Mouse (Mus musculus): ENCODE data around the gene Gm43517. TPM values are rescaled to one million over a fixed set of nuclear protein-coding genes. Genes with fewer than 3 reads are reported as not detected.

The Gm43517 gene
- polyA plus RNA-seq, 1 experiment from 2014 or later: not detected

DNA sequence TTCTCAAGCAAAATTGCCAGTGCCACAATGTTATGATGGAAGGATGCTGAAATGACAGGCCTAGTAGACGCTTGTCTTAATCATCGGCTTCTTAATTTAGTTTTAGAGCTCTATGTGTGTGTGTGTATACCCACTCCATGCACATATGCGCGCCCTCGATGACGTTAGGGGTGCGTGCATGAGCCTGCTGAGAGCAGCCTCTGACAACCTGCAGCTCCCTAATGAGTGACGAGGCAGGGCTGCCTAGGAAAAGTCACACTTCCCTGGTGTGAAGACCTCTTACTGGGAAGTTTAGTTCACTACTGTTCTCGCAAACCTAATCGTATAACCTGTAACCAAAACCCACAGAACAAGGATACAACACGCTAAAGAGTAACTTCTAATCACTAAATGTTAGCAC lies 5.5 kb upstream of the Gm43517 start:
- Histone ChIP-seq H3K4me1 (replicated peaks) (peaks cover 13% of the 10 kb centered on the region), H3K36me3 (no peaks in the 10 kb centered on the region), H3K27ac (replicated peaks) (no peak overlapping the region), H3K9ac (no peak overlapping the region), H3K4me3 (no peak overlapping the region), H3K9me3 (no peaks in the 10 kb centered on the region), H3K4me2 (no peak overlapping the region), H3K27me3 (peaks cover 97% of the 10 kb centered on the region)
- WGBS: 1% methylated on average over 11 of the region's 11 CpGs
- no peak for ATAC-seq (ENCODE audit: low read depth)

DNA sequence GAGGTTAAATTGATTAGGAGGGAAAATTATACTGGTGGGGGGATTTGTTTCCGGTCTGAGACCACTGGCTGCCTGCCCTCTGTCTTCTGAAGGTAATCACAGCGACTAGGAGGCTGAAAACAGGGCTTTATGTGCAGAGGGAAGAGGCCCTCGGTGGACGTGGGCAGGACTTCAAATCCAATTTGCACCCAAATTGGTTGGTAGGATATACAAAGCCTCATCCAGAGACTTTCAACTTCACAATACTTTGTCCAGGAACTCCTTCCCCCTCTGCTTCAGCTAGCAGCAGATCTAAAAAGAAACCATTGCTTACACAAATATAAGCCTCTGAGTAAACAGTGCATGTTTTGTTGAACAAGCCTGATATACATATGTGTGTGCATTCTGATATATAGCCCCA lies 4.5 kb upstream of the Gm43517 start:
- ATAC-seq (ENCODE audit: low read depth): no peak
- H3K4me1 ChIP-seq (replicated peaks): peaks cover 11% of the 10 kb centered on the region

DNA sequence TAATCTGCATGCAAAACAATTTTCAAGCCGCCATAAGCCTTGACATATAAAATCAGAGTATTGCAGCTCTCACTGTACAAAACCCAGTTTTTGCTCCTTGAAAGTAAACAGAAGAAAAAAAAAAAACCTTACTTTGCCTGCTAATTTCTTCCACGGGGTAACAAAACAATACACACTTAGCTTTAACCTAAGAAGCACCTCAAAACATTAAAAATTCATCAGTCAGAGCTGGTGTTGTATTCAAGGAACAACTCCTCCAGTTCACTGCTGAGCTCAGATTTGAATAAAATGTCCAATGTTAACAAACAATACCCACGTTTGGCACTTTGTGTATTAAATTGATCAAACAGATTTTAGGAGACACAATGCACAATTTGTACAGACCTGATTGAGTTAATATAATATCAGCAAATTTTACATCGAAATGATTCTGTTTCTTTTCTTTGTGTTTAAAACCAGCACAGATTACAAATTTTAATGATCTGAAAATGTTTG lies 3.9 kb upstream of the Gm43517 start:
- no peak overlapping the region for H3K9ac ChIP-seq
- H3K27me3 ChIP-seq: peaks cover 98% of the 10 kb centered on the region
- H3K9me3 ChIP-seq: no peaks in the 10 kb centered on the region
- no peak for ATAC-seq (ENCODE audit: low read depth)
- H3K27ac ChIP-seq (replicated peaks): no peak overlapping the region
- H3K4me1 ChIP-seq (replicated peaks): peaks cover 11% of the 10 kb centered on the region
- WGBS: 2% methylated on average over 4 of the region's 4 CpGs
- H3K36me3 ChIP-seq: no peaks in the 10 kb centered on the region
- no peak overlapping the region for H3K4me3 ChIP-seq
- H3K4me2 ChIP-seq: no peak overlapping the region

More for the DNA sequence above, 4.5 kb upstream of the Gm43517 start:
- H3K27ac ChIP-seq (replicated peaks): no peak overlapping the region
- no peak overlapping the region for H3K4me2 ChIP-seq
- no peak overlapping the region for H3K4me3 ChIP-seq
- H3K9ac ChIP-seq: no peak overlapping the region
- H3K9me3 ChIP-seq: no peaks in the 10 kb centered on the region
- WGBS: 2% methylated on average over 4 of the region's 4 CpGs
- peaks cover 98% of the 10 kb centered on the region for H3K27me3 ChIP-seq
- no peaks in the 10 kb centered on the region for H3K36me3 ChIP-seq

DNA sequence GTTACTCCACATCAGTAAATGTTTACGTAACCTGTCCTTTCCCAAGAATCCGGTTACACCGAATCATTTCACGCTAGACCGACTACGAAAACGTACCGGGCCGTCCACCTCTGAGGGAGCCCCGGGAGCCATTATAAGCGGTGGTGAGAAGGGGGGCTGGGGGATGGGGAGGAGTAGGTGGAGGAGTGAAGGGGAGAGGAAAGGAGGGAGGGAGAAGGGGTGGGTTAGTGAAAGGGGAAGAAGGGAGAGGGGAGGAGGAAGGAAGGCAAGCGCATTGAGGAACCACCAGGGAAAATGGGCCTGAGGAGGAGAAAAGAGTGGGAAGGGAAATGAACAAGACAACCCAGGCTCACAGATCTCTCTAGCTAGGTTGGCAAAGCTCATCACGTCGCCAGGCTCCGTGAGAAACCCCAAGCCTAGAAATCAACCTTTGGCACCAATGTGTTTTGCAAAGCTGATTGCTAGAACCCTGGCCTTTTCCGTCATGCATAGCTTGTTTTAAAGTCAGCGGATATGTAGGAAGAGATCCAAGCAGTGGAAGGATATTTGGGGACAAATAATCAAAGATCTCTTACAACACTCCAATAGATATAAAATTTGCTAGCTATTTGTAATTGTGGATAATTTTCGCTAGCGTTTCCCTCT lies 3.1 kb upstream of the Gm43517 start:
- WGBS: under 1% methylated on average over 19 of the region's 19 CpGs

GRCm38 (mm10) chr12:49382565-49383520 lies 2.1 kb upstream of the Gm43517 start, which contains the start of gene Foxg1:
Foxg1 (plus strand) TSS chr12:49382660.
- Histone ChIP-seq H3K9me3 (no peaks in the 10 kb centered on the region), H3K4me3 (peak within 1 kb of the TSS; percentile 24), H3K4me2 (peak within 1 kb of the TSS; percentile 44), H3K27ac (replicated peaks) (no peak within 1 kb of the TSS), H3K4me1 (replicated peaks) (peaks cover 11% of the 10 kb centered on the region), H3K9ac (no peak within 1 kb of the TSS), H3K27me3 (peaks cover 91% of the 10 kb centered on the region), H3K36me3 (no peaks in the 10 kb centered on the region)
- under 1% methylated on average over 60 of the region's 61 CpGs for WGBS
- ATAC-seq (ENCODE audit: low read depth): peak; percentile 21; the same call in 1 of the 2 replicates

More for the DNA sequence above, 3.1 kb upstream of the Gm43517 start:
- Histone ChIP-seq H3K4me1 (replicated peaks) (peaks cover 11% of the 10 kb centered on the region), H3K4me3 (no peak overlapping the region), H3K9me3 (no peaks in the 10 kb centered on the region), H3K9ac (no peak overlapping the region), H3K27me3 (peaks cover 98% of the 10 kb centered on the region), H3K27ac (replicated peaks) (no peak overlapping the region), H3K36me3 (no peaks in the 10 kb centered on the region), H3K4me2 (no peak overlapping the region)
- ATAC-seq (ENCODE audit: low read depth): no peak

GRCm38 (mm10) chr12:49383521-49384133 lies 1.3 kb upstream of the Gm43517 start:
- H3K4me1 ChIP-seq (replicated peaks): peaks cover 11% of the 10 kb centered on the region
- ATAC-seq (ENCODE audit: low read depth): peak; percentile 58
- peaks cover 89% of the 10 kb centered on the region for H3K27me3 ChIP-seq
- H3K36me3 ChIP-seq: no peaks in the 10 kb centered on the region
- H3K4me2 ChIP-seq: peak overlapping the region; percentile 44
- no peak overlapping the region for H3K27ac ChIP-seq (replicated peaks)
- no peak overlapping the region for H3K9ac ChIP-seq
- no peaks in the 10 kb centered on the region for H3K9me3 ChIP-seq
- H3K4me3 ChIP-seq: peak overlapping the region; percentile 24
- WGBS: under 1% methylated on average over 45 of the region's 67 CpGs

DNA sequence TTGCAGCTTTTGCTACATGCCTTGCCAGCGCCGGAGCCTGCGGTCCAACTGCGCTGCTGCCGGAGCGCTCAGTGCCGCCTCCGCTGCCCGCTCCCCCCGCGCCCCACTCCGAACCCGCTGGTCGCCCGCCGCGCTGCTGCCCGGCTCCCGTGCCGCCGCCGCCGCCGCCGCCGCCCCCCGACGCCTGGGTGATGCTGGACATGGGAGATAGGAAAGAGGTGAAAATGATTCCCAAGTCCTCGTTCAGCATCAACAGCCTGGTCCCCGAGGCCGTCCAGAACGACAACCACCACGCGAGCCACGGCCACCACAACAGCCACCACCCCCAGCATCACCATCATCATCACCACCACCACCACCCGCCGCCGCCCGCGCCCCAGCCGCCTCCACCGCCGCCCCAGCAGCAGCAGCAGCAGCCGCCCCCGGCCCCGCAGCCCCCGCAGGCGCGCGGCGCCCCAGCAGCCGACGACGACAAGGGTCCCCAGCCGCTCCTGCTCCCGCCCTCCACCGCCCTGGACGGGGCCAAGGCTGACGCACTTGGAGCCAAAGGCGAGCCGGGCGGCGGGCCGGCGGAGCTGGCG lies 589 bp upstream of the Gm43517 start:
- peak overlapping the region; percentile 44; the same call in 1 of the 2 replicates for H3K4me2 ChIP-seq
- no peak overlapping the region for H3K4me3 ChIP-seq
- H3K27ac ChIP-seq (replicated peaks): no peak overlapping the region
- peaks cover 11% of the 10 kb centered on the region for H3K4me1 ChIP-seq (replicated peaks)
- ATAC-seq (ENCODE audit: low read depth): 0 out of 2 replicates have a peak, but pooled peaks have one; percentile 32
- 2% methylated on average over 57 of the region's 66 CpGs for WGBS
- H3K9ac ChIP-seq: no peak overlapping the region
- H3K27me3 ChIP-seq: peaks cover 88% of the 10 kb centered on the region
- H3K9me3 ChIP-seq: no peaks in the 10 kb centered on the region
- no peaks in the 10 kb centered on the region for H3K36me3 ChIP-seq

DNA sequence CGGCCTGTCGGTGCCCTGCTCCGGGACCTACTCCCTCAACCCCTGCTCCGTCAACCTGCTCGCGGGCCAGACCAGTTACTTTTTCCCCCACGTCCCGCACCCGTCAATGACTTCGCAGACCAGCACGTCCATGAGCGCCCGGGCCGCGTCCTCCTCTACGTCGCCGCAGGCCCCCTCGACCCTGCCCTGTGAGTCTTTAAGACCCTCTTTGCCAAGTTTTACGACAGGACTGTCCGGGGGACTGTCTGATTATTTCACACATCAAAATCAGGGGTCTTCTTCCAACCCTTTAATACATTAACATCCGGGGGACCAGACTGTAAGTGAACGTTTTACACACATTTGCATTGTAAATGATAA lies 637 bp downstream of the Gm43517 start:
- Histone ChIP-seq H3K27ac (replicated peaks) (no peak overlapping the region), H3K27me3 (peaks cover 88% of the 10 kb centered on the region), H3K4me2 (no peak overlapping the region), H3K36me3 (no peaks in the 10 kb centered on the region), H3K9me3 (no peaks in the 10 kb centered on the region), H3K4me1 (replicated peaks) (peaks cover 11% of the 10 kb centered on the region), H3K9ac (no peak overlapping the region), H3K4me3 (no peak overlapping the region)
- WGBS: 1% methylated on average over 23 of the region's 23 CpGs
- no peak for ATAC-seq (ENCODE audit: low read depth)

DNA sequence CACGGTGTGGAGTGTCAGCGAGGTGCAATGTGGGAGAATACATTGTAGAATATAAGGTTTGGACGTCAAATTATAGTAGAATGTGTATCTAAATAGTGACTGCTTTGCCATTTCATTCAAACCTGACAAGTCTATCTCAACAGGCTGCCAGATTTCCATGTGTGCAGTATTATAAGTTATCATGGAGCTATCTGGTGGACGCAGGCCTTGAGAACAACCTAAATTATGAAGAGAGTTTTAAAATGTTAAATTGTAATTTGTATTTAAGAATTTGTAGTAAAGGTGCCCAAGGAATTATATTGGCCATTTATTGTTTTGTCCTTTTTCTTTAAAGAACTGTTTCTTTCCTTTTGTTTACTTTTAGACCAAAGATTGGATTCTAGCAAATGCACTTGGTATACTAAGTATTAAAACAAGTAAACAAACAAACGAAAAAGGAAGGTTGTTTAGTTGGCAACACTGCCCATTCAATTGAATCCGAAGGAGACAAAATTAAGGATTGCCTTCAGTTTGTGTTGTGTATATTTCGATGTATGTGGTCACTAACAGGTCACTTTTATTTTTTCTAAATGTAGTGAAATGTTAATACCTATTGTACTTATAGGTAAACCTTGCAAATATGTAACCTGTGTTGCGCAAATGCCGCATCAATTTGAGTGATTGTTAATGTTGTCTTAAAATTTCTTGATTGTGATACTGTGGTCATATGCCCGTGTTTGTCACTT lies 1.3 kb downstream of the Gm43517 start:
- Histone ChIP-seq H3K9ac (no peak overlapping the region), H3K9me3 (no peaks in the 10 kb centered on the region), H3K27ac (replicated peaks) (no peak overlapping the region), H3K4me3 (no peak overlapping the region), H3K27me3 (peaks cover 88% of the 10 kb centered on the region), H3K36me3 (no peaks in the 10 kb centered on the region), H3K4me2 (no peak overlapping the region), H3K4me1 (replicated peaks) (peaks cover 15% of the 10 kb centered on the region)
- 12% methylated on average over 10 of the region's 10 CpGs for WGBS
- ATAC-seq (ENCODE audit: low read depth): no peak

DNA sequence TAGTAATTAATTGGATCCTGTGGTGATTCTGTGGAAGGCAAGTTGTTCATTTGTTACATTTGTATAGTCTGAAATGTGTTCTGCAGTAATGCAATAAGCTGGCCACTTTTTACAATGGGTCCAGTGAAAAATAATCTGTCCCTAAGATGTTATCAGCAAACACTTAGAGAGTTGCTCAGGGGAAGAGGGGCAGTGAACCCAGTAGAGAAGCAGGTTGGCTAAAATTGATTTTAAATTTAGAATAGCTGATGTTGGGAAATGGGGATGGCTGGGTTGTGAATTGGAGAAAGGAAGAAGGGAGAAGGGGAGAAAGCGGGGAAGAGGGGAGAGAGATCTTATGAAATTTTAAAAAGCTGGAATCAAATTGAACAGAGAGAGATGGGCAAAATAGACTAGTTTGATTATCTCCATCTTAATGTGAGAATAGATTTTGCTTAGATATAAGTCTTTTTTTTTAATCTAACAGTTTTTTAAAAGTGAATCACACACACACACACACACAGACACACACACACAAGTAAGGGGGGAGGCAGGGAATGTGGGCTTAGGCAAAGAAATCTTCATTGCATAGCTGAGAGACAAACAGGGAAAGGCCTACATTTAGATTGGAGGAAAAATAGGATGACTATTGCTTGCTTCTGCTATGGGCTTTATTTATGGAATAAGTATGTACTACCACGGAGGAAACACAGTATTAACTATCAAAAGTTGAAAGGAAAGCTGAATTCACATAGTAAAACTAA lies 3.1 kb downstream of the Gm43517 start:
- Histone ChIP-seq H3K27me3 (peaks cover 88% of the 10 kb centered on the region), H3K27ac (replicated peaks) (no peak overlapping the region), H3K36me3 (no peaks in the 10 kb centered on the region), H3K4me2 (no peak overlapping the region), H3K9me3 (no peaks in the 10 kb centered on the region), H3K4me3 (no peak overlapping the region), H3K4me1 (replicated peaks) (peaks cover 16% of the 10 kb centered on the region), H3K9ac (no peak overlapping the region)
- no peak for ATAC-seq (ENCODE audit: low read depth)
- WGBS: 8% methylated on average over 2 of the region's 2 CpGs

GRCm38 (mm10) chr12:49389666-49390065 lies 4.7 kb downstream of the Gm43517 start:
- Histone ChIP-seq H3K9ac (no peak overlapping the region), H3K9me3 (no peaks in the 10 kb centered on the region), H3K4me2 (no peak overlapping the region), H3K27me3 (peaks cover 87% of the 10 kb centered on the region), H3K4me3 (no peak overlapping the region), H3K36me3 (no peaks in the 10 kb centered on the region), H3K27ac (replicated peaks) (no peak overlapping the region), H3K4me1 (replicated peaks) (peaks cover 6% of the 10 kb centered on the region)
- ATAC-seq (ENCODE audit: low read depth): no peak
- WGBS: under 1% methylated on average over 5 of the region's 5 CpGs
